Mouse (Mus musculus): ENCODE measurements around the gene Hist1h2af. TPM values are rescaled to one million over a fixed set of nuclear protein-coding genes. Genes with fewer than 3 reads are reported as not detected.

Hist1h2af gene
- polyA plus RNA-seq, 1 experiment from 2014 or later: not detected

DNA sequence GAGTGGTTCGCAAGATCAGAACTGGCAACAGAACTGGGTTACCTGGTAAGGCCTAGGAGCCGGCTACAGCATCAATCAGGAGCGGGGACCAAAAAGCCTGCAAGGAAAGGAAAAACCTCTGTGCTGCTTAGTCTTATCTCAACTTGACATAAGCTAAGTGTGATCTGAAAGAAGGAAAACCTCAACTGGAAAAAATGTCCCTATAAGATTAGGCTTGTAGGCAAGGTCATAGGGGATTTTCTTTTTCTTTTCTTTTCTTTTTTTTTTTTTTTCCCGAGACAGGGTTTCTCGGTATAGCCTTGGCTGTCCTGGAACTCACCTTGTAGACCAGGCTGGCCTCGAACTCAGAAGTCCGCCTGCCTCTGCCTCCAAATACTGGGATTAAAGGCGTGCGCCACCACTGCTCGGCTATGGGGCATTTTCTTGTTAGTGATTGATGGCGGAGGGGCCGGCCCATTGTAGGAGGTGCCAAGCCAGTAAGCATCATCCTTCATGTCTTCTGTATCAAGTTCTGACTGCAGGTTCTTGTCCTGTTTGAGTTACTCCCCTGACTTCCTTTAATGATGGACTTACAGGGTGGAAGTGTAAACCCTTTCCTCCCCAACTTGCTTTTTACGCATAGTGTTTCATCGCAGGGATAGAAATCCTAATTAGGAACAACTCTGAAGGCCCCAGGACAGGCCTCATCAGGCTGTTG lies 26.7 kb upstream of the Hist1h2af start:
- Histone ChIP-seq H3K9ac (ENCODE audit: low read depth, low read length) (no peak overlapping the region), H3K27me3 (replicated peaks; ENCODE audit: control insufficient read depth, insufficient read depth, low read length) (no peaks in the 10 kb centered on the region), H3K36me3 (ENCODE audit: control insufficient read depth, insufficient read depth, low read length) (no peaks in the 10 kb centered on the region), H3K4me3 (ENCODE audit: low read length) (no peak overlapping the region), H3K27ac (ENCODE audit: low read depth, low read length) (no peak overlapping the region), H3K4me2 (ENCODE audit: low read length) (peak overlapping the region; percentile 35), H3K9me3 (ENCODE audit: control insufficient read depth, low read length) (no peaks in the 10 kb centered on the region), H3K4me1 (ENCODE audit: control insufficient read depth, insufficient read depth, low read depth, low read length) (peaks cover 3% of the 10 kb centered on the region)
- WGBS: 20% methylated on average over 14 of the region's 14 CpGs
- ATAC-seq: no peak

DNA sequence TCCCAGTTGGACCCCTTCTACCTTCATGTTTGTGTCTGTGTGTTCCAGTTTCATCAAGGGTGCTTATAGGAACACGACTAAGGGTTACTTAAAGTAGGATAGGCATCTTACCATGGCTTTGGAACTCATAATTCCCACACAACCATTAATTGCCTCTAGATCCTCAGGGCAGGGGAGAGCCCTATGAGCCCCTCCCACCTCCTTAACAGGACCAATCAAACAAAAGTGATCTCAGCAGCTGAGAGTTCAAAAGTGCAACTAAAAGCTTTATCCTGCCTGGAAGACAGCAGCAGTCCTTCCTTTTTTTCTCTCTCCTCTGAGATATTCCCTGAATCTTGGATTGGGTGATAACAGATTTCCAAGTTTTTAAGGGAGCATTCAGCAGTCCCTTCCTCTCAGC lies 23.6 kb upstream of the Hist1h2af start:
- Histone ChIP-seq H3K9me3 (ENCODE audit: control insufficient read depth, low read length) (no peaks in the 10 kb centered on the region), H3K4me2 (ENCODE audit: low read length) (no peak overlapping the region), H3K9ac (ENCODE audit: low read depth, low read length) (no peak overlapping the region), H3K27me3 (replicated peaks; ENCODE audit: control insufficient read depth, insufficient read depth, low read length) (no peaks in the 10 kb centered on the region), H3K4me3 (ENCODE audit: low read length) (no peak overlapping the region), H3K36me3 (ENCODE audit: control insufficient read depth, insufficient read depth, low read length) (no peaks in the 10 kb centered on the region), H3K4me1 (ENCODE audit: control insufficient read depth, insufficient read depth, low read depth, low read length) (peaks cover 3% of the 10 kb centered on the region), H3K27ac (ENCODE audit: low read depth, low read length) (no peak overlapping the region)
- 41% methylated on average over 1 of the region's 1 CpGs for WGBS
- no peak for ATAC-seq

DNA sequence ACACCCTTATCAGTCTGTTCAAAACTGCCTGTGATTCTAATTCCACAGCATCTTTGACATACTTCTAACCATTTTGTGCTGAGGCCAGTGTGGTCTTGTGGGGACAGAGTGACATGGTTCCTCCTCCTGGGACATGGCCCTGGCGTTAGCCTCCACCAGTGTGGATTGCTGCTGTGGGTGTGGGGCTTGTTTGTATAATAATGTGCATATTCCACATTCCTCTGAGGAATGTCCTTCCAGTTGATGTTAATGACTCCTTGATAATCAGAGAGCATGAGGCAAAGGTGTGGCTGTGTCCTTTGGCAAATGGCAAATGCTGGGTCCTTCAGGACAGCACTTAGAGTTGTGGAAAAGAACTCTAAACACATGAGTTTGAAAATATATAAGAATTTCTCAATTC lies 20.2 kb upstream of the Hist1h2af start:
- WGBS: 90% methylated on average over 1 of the region's 1 CpGs
- ATAC-seq: no peak
- H3K27me3 ChIP-seq (replicated peaks; ENCODE audit: control insufficient read depth, insufficient read depth, low read length): no peaks in the 10 kb centered on the region

DNA sequence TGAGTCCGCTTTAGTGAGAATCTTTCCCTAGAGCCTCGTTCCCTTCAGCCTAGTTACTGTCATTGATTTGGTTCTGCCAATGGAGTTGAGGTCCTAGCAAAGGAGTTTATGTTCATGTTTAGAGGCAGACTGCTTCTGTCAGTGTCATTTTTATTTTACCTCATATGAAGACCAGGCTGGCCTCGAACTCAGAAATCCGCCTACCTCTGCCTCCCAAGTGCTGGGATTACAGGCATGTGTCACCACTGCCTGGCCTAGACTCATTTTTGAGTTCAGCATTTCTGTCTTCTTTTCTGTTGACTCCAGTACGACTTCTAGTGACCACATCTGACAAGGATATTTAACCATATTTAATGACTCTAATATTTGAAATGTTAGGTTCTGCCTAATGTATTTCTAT lies 18.4 kb upstream of the Hist1h2af start:
- Histone ChIP-seq H3K27me3 (replicated peaks; ENCODE audit: control insufficient read depth, insufficient read depth, low read length) (no peaks in the 10 kb centered on the region), H3K4me1 (ENCODE audit: control insufficient read depth, insufficient read depth, low read depth, low read length) (peaks cover 2% of the 10 kb centered on the region; the same call in 1 of the 2 replicates), H3K27ac (ENCODE audit: low read depth, low read length) (no peak overlapping the region), H3K4me3 (ENCODE audit: low read length) (no peak overlapping the region), H3K9me3 (ENCODE audit: control insufficient read depth, low read length) (no peaks in the 10 kb centered on the region), H3K4me2 (ENCODE audit: low read length) (no peak overlapping the region), H3K9ac (ENCODE audit: low read depth, low read length) (no peak overlapping the region), H3K36me3 (ENCODE audit: control insufficient read depth, insufficient read depth, low read length) (no peaks in the 10 kb centered on the region)
- ATAC-seq: no peak
- 77% methylated on average over 5 of the region's 5 CpGs for WGBS

More for the DNA sequence above, 20.2 kb upstream of the Hist1h2af start:
- Histone ChIP-seq H3K9ac (ENCODE audit: low read depth, low read length) (no peak overlapping the region), H3K27ac (ENCODE audit: low read depth, low read length) (no peak overlapping the region), H3K4me1 (ENCODE audit: control insufficient read depth, insufficient read depth, low read depth, low read length) (peaks cover 2% of the 10 kb centered on the region; the same call in 1 of the 2 replicates), H3K9me3 (ENCODE audit: control insufficient read depth, low read length) (no peaks in the 10 kb centered on the region), H3K36me3 (ENCODE audit: control insufficient read depth, insufficient read depth, low read length) (no peaks in the 10 kb centered on the region), H3K4me2 (ENCODE audit: low read length) (no peak overlapping the region), H3K4me3 (ENCODE audit: low read length) (no peak overlapping the region)

DNA sequence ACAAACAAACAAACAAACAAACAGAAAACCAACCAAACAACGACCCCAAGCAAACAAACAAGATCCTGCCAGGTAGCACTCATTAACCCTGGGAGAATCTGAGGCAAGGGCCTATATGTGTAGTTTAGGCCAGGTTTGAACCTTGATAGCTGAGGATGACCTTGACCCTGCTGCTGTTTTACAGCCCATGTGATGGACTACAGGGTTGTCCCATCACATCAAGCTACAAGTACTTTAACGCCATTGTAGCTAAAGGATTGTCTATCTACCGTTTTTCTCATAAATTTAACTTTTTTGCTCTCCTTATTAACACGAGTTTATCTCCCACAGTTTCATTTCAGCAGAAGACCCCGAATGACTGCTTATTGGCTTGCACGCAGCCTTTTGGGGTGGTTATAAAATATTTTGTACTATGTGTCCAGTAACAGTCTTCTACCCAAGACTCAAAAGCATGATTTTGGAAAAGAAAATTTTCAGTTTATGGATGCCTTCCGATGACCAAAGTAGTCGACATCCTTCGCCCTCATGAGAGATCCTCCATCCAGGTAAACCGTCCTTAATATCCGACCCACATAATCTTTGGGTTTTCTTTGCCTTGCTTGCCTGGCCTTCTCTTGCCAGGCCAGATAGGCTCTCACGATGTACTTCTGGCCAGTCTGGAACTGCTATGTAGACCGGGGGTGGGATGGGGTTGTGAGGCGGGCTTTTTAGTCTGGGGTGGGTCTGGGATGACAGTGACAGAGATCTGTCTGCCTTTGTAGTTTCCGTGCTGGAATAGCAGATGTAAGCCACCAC lies 17.7 kb upstream of the Hist1h2af start:
- Histone ChIP-seq H3K27ac (ENCODE audit: low read depth, low read length) (no peak overlapping the region), H3K4me1 (ENCODE audit: control insufficient read depth, insufficient read depth, low read depth, low read length) (peaks cover 2% of the 10 kb centered on the region; the same call in 1 of the 2 replicates), H3K36me3 (ENCODE audit: control insufficient read depth, insufficient read depth, low read length) (no peaks in the 10 kb centered on the region), H3K9ac (ENCODE audit: low read depth, low read length) (peak overlapping the region; percentile 54), H3K4me2 (ENCODE audit: low read length) (peak overlapping the region; percentile 79), H3K9me3 (ENCODE audit: control insufficient read depth, low read length) (no peaks in the 10 kb centered on the region), H3K4me3 (ENCODE audit: low read length) (peak overlapping the region; percentile 45), H3K27me3 (replicated peaks; ENCODE audit: control insufficient read depth, insufficient read depth, low read length) (no peaks in the 10 kb centered on the region)
- 56% methylated on average over 15 of the region's 15 CpGs for WGBS
- ATAC-seq: no peak

DNA sequence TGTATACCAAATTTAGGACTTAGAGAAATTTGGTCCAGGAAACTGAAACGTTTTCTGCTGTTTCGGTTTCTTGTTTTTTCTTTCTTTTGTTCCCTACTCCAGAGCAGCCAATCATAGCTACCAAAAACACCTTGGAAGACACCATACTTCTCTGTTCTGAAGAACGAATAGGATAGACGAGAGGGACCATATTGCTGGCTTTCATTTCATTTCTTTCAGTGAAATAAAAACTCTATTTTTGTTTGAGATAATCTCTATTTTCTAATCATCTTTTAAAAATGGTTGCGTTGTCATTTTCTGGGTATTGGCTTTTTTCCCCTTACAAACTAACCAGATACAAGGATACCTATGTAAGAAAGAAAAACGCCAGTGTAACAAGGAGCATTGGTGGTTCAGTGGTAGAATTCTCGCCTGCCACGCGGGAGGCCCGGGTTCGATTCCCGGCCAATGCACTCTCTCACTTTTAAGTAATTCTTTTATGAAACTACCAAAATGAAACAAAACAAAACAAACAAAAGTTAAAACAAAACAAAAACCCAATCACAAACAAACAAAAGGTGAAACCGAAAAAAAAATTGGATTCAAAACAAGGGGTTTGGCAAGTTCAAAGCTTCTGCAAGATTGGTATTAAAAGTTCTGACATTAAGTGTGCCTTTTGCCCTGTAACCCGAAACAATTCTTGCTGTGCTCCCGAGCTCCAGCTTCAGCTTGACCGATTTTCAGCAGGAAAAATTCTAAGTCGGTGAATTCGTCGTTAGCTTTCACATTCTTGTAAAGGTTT lies 16.7 kb upstream of the Hist1h2af start:
- Histone ChIP-seq H3K9me3 (ENCODE audit: control insufficient read depth, low read length) (no peaks in the 10 kb centered on the region), H3K27ac (ENCODE audit: low read depth, low read length) (peak overlapping the region; percentile 64; the same call in 1 of the 2 replicates), H3K4me2 (ENCODE audit: low read length) (peak overlapping the region; percentile 78), H3K27me3 (replicated peaks; ENCODE audit: control insufficient read depth, insufficient read depth, low read length) (no peaks in the 10 kb centered on the region), H3K4me1 (ENCODE audit: control insufficient read depth, insufficient read depth, low read depth, low read length) (peaks cover 2% of the 10 kb centered on the region; the same call in 1 of the 2 replicates), H3K4me3 (ENCODE audit: low read length) (peak overlapping the region; percentile 45), H3K9ac (ENCODE audit: low read depth, low read length) (peak overlapping the region; percentile 47; the same call in 1 of the 2 replicates), H3K36me3 (ENCODE audit: control insufficient read depth, insufficient read depth, low read length) (no peaks in the 10 kb centered on the region)
- WGBS: 1% methylated on average over 19 of the region's 19 CpGs
- ATAC-seq: peak; percentile 70; the same call in 1 of the 2 replicates

DNA sequence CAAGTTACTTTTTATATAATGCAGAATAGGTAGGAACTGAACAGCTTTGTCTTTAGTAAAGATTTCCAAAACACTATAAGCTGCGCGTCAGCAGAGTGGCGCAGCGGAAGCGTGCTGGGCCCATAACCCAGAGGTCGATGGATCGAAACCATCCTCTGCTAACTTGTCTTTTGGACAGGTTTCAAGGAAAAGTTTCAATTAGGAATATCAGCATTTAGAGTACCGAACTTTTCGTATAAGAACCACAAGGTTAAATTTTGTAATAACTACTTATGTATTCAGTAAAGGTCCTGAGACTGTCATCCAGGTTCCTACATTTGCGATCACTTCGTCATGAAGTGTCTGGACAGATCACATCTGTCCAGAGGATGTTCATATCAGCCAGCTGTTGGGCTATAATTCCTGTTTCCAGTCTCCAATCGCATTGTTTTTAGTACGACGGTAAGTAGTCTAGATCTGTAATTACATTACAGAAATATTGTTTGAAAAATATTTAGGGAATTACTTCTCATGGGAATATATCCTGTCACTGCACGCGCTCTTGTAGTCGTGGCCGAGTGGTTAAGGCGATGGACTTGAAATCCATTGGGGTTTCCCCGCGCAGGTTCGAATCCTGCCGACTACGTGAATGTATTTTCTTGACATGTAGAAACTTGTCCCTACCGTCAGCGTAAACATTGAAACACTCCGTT lies 16.0 kb upstream of the Hist1h2af start:
- WGBS: under 1% methylated on average over 27 of the region's 27 CpGs
- peak; percentile 88 for ATAC-seq

DNA sequence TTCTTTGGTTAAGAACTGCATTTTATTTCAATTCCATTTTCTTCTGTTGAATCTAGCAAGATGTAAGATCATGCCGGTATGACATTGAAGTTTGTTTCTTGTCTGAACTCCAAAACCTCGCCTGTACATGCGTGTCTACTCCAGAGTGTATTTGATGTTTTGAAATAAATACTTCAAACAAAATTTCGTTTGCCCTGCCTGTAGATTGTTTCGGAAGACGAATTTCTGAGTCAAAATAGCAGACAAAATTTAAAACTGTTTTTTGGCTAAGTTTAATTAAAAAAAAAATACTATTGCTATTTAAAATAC lies 15.5 kb upstream of the Hist1h2af start:
- WGBS: 0% methylated on average over 6 of the region's 6 CpGs
- H3K36me3 ChIP-seq (ENCODE audit: control insufficient read depth, insufficient read depth, low read length): no peaks in the 10 kb centered on the region
- H3K27ac ChIP-seq (ENCODE audit: low read depth, low read length): no peak overlapping the region
- peaks cover 2% of the 10 kb centered on the region; the same call in 1 of the 2 replicates for H3K4me1 ChIP-seq (ENCODE audit: control insufficient read depth, insufficient read depth, low read depth, low read length)
- H3K9me3 ChIP-seq (ENCODE audit: control insufficient read depth, low read length): no peaks in the 10 kb centered on the region
- peak overlapping the region; percentile 45 for H3K4me3 ChIP-seq (ENCODE audit: low read length)
- H3K4me2 ChIP-seq (ENCODE audit: low read length): peak overlapping the region; percentile 78
- peak overlapping the region; percentile 27; the same call in 1 of the 2 replicates for H3K9ac ChIP-seq (ENCODE audit: low read depth, low read length)
- no peak for ATAC-seq
- H3K27me3 ChIP-seq (replicated peaks; ENCODE audit: control insufficient read depth, insufficient read depth, low read length): no peaks in the 10 kb centered on the region

More for the DNA sequence above, 16.0 kb upstream of the Hist1h2af start:
- Histone ChIP-seq H3K4me1 (ENCODE audit: control insufficient read depth, insufficient read depth, low read depth, low read length) (peaks cover 2% of the 10 kb centered on the region; the same call in 1 of the 2 replicates), H3K9me3 (ENCODE audit: control insufficient read depth, low read length) (no peaks in the 10 kb centered on the region), H3K36me3 (ENCODE audit: control insufficient read depth, insufficient read depth, low read length) (no peaks in the 10 kb centered on the region), H3K9ac (ENCODE audit: low read depth, low read length) (peak overlapping the region; percentile 47), H3K27ac (ENCODE audit: low read depth, low read length) (peak overlapping the region; percentile 64; the same call in 1 of the 2 replicates), H3K4me2 (ENCODE audit: low read length) (peak overlapping the region; percentile 78), H3K27me3 (replicated peaks; ENCODE audit: control insufficient read depth, insufficient read depth, low read length) (no peaks in the 10 kb centered on the region), H3K4me3 (ENCODE audit: low read length) (peak overlapping the region; percentile 45)
